Comparison of ENCODE assay signal across 9 mouse cellular contexts in the genomic region with DNA sequence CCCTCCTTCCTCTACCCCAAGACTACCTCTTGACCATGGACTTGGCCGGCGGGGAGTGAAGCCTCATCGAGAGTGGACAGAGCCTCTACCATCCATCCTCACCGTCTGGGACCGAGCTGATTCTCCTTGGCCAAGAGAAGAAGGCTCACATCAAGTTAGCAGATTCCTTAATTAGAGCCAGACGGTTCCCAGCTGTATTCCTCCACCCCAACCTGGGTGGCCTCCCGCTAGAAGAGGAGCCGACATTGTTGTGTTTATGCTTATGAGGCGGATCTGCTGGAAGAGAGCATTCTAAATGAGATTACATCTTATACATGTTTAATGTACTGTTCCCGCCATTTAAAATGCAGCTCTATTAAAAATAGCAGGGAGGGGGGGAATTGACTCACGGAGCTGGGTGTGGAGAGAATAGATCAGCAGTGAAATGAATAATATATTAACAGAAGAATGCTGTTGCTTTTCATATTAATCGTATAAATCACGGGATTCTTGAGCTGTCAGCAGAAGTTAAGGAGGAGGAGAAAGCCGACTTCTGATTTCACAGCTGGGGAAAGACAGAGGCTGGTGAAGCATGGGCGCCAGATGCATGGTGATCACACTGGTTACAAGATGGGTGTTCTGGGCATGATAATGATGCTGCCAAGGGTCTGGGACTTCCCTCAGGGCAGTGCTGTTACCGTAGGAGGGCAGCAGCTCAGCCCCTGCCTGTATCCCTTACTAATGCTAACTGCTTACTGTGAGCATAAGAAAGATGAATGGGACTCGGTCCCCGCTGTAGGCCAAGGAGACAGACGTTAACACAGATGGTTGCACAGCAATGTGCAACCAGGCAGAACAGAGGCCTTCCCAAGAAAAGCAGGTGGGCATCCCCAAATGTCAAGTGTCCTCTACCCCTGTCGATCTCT. TPM values are rescaled to one million over a fixed set of nuclear protein-coding genes. Genes with fewer than 3 reads are reported as not detected.
DNase-seq lines count a peak whose midpoint lies in the region; ATAC-seq lines count a peak whose summit lies in the region.
"Had no signal": no experiment of that assay in that cellular context is flagged by ENCODE, and none has a peak within 500 bp of the region (broad histone marks: within the 10 kb centered on the region; RNA-seq: fewer than 3 reads in every experiment).

No protein-coding gene starts in this region.

- no peak for DNase-seq in kidney, adult 9 months
- peak; percentile 57 for DNase-seq in cerebellum, adult 9-10 months
- peak; percentile 42 for DNase-seq in hindbrain, embryonic 14.5 days (ENCODE audit: low spot score)
- DNase-seq in thymus, postnatal 0 days (ENCODE audit: low spot score), result no peak
- DNase-seq in spleen, adult 12 weeks (ENCODE audit: low spot score), result no peak
- DNase-seq: adrenal gland, postnatal 14 days had no signal

- H3K4me2 ChIP-seq in kidney, embryonic 16.5 days (replicated peaks; ENCODE audit: low read depth, low read length), result no peak overlapping the region
- 0 out of 2 replicates have a peak overlapping the region, but pooled peaks have one; percentile 11 for H3K4me2 ChIP-seq in hindbrain, embryonic 14.5 days (replicated peaks)
- no peak overlapping the region for H3K4me2 ChIP-seq in neural tube, embryonic 12.5 days (replicated peaks)
- H3K4me2 ChIP-seq in liver, embryonic 12.5 days, result no peak overlapping the region

- WGBS in kidney, embryonic 16.5 days, result 55% methylated on average over 20 of the region's 20 CpGs
- 23% methylated on average over 20 of the region's 20 CpGs for WGBS in hindbrain, embryonic 14.5 days
- 56% methylated on average over 20 of the region's 20 CpGs for WGBS in neural tube, embryonic 12.5 days
- WGBS in liver, embryonic 12.5 days (ENCODE audit: insufficient replicate concordance), result 72% methylated on average over 20 of the region's 20 CpGs

- H3K36me3 ChIP-seq in kidney, embryonic 16.5 days (ENCODE audit: insufficient read depth, low read length), result no peaks in the 10 kb centered on the region
- H3K36me3 ChIP-seq in hindbrain, embryonic 14.5 days (replicated peaks; ENCODE audit: control insufficient read depth, insufficient read depth), result no peaks in the 10 kb centered on the region
- no peaks in the 10 kb centered on the region for H3K36me3 ChIP-seq in neural tube, embryonic 12.5 days
- H3K36me3 ChIP-seq in liver, embryonic 12.5 days, result no peaks in the 10 kb centered on the region

- no peak overlapping the region for H3K27ac ChIP-seq in kidney, embryonic 16.5 days (ENCODE audit: low read length)
- peak overlapping the region; percentile 68 for H3K27ac ChIP-seq in hindbrain, embryonic 14.5 days
- no peak overlapping the region for H3K27ac ChIP-seq in neural tube, embryonic 12.5 days
- H3K27ac ChIP-seq in liver, embryonic 12.5 days, result no peak overlapping the region

- H3K9me3 ChIP-seq in kidney, embryonic 16.5 days (ENCODE audit: low read length), result no peaks in the 10 kb centered on the region
- 0 out of 2 replicates have a peak, but pooled peaks cover 3% of the 10 kb centered on the region for H3K9me3 ChIP-seq in hindbrain, embryonic 14.5 days (ENCODE audit: control insufficient read depth, low read length)
- no peaks in the 10 kb centered on the region for H3K9me3 ChIP-seq in neural tube, embryonic 12.5 days
- H3K9me3 ChIP-seq in liver, embryonic 12.5 days (replicated peaks), result peaks cover 8% of the 10 kb centered on the region; the same call in 1 of the 2 replicates

- H3K27me3 ChIP-seq in kidney, embryonic 16.5 days (ENCODE audit: insufficient read depth, low read length), result no peaks in the 10 kb centered on the region
- no peaks in the 10 kb centered on the region for H3K27me3 ChIP-seq in hindbrain, embryonic 14.5 days (ENCODE audit: control insufficient read depth, insufficient read depth, low read length)
- no peaks in the 10 kb centered on the region for H3K27me3 ChIP-seq in neural tube, embryonic 12.5 days (replicated peaks)
- H3K27me3 ChIP-seq in liver, embryonic 12.5 days (replicated peaks), result no peaks in the 10 kb centered on the region

- H3K4me3 ChIP-seq in kidney, embryonic 16.5 days (ENCODE audit: low read length), result no peak overlapping the region
- no peak overlapping the region for H3K4me3 ChIP-seq in hindbrain, embryonic 14.5 days (replicated peaks; ENCODE audit: low read length)
- no peak overlapping the region for H3K4me3 ChIP-seq in neural tube, embryonic 12.5 days
- no peak overlapping the region for H3K4me3 ChIP-seq in liver, embryonic 12.5 days

- H3K9ac ChIP-seq in kidney, embryonic 16.5 days (replicated peaks; ENCODE audit: low read length), result no peak overlapping the region
- no peak overlapping the region for H3K9ac ChIP-seq in hindbrain, embryonic 14.5 days
- H3K9ac ChIP-seq in neural tube, embryonic 12.5 days, result no peak overlapping the region
- H3K9ac ChIP-seq in liver, embryonic 12.5 days, result no peak overlapping the region

- H3K4me1 ChIP-seq in kidney, embryonic 16.5 days (ENCODE audit: insufficient read depth, low read length), result peaks cover 6% of the 10 kb centered on the region; the same call in 1 of the 2 replicates
- H3K4me1 ChIP-seq in hindbrain, embryonic 14.5 days (replicated peaks; ENCODE audit: control insufficient read depth, insufficient read depth, low read length), result peaks cover 10% of the 10 kb centered on the region; the same call in 1 of the 2 replicates
- no peaks in the 10 kb centered on the region; the same call in 1 of the 2 replicates for H3K4me1 ChIP-seq in neural tube, embryonic 12.5 days
- no peaks in the 10 kb centered on the region for H3K4me1 ChIP-seq in liver, embryonic 12.5 days

- ATAC-seq in kidney, embryonic 16.5 days (ENCODE audit: low FRiP score, low TSS enrichment), result peak; percentile 63; the same call in 1 of the 2 replicates
- peak; percentile 77 for ATAC-seq in hindbrain, embryonic 14.5 days (ENCODE audit: low FRiP score)
- ATAC-seq in neural tube, embryonic 12.5 days (ENCODE audit: low FRiP score, low read depth), result peak; percentile 77
- no peak for ATAC-seq in liver, embryonic 12.5 days

RNA-seq across cellular contexts. Expression of a gene that starts 57.9 kb away (rescaled TPM):
- 0.42 and 0.90 TPM in 2 replicates for polyA plus RNA-seq in kidney, embryonic 16.5 days (2015; fragmentation: Nextera tagmentation; extraction: Ambion mirVana)
- polyA plus RNA-seq in hindbrain, embryonic 14.5 days (2014; fragmentation: Nextera tagmentation; extraction: Ambion mirVana), result 338 and 386 TPM in 2 replicates
- polyA plus RNA-seq in neural tube, embryonic 12.5 days (2016; fragmentation: Nextera tagmentation; extraction: Ambion mirVana), result 75.9 and 76.6 TPM in 2 replicates
- polyA plus RNA-seq in thymus, postnatal 0 days (2015; fragmentation: Nextera tagmentation; extraction: Ambion mirVana), result 0.12 and 0.14 TPM in 2 replicates
- 0.31 and 0.33 TPM in 2 replicates for polyA plus RNA-seq in liver, embryonic 12.5 days (2016; fragmentation: Nextera tagmentation; extraction: Ambion mirVana)

Comparison
In these comparisons a context has a peak if more than half of its experiments do, and no peak if none do; other contexts are left out.
1. DNase-seq: peak in cerebellum, adult 9-10 months (single experiment) and hindbrain, embryonic 14.5 days (single experiment); none in kidney, adult 9 months (single experiment), thymus, postnatal 0 days (single experiment) and spleen, adult 12 weeks (single experiment).
2. RNA of a gene that starts 57.9 kb away (polyA plus RNA-seq): 338 to 386 TPM in hindbrain, embryonic 14.5 days and 75.9 to 76.6 TPM in neural tube, embryonic 12.5 days; 0.42 to 0.90 TPM in kidney, embryonic 16.5 days, 0.31 to 0.33 TPM in liver, embryonic 12.5 days and 0.12 to 0.14 TPM in thymus, postnatal 0 days; every median in the first group is over 10 times any median in the second.